Mouse (Mus musculus) urinary bladder, postnatal 36 days (tissue): ENCODE measurements around the gene Rasgef1c.

ENCODE experiments used
- DNase-seq, 2 experiments: peaks; one replicate each; pipeline ENCODE4 v3.0.0; 2022; ENCODE audit warnings: low spot score in 2 of 2, mixed read lengths in 1 of 2

The Rasgef1c gene

GRCm38 (mm10) chr11:49901659-49902458 is at the start of gene Rasgef1c:
Rasgef1c (plus strand) TSS chr11:49901835.
- DNase-seq: peak; percentile 43 to 52

- no peak for DNase-seq
Measured at GRCm38 (mm10) chr11:49855144-49855543, 46.5 kb upstream of the Rasgef1c start.

GRCm38 (mm10) chr11:49861139-49861538 is 40.5 kb upstream of the Rasgef1c start:
- DNase-seq: no peak

GRCm38 (mm10) chr11:49863926-49864325 is 37.7 kb upstream of the Rasgef1c start:
- no peak for DNase-seq

- no peak for DNase-seq
Measured at GRCm38 (mm10) chr11:49867320-49867719, 34.3 kb upstream of the Rasgef1c start.

- DNase-seq: peak in 1 of 2 experiments; percentile 23
Measured at GRCm38 (mm10) chr11:49869762-49870161, 31.9 kb upstream of the Rasgef1c start.

GRCm38 (mm10) chr11:49871914-49872313 is 29.7 kb upstream of the Rasgef1c start:
- DNase-seq: no peak

GRCm38 (mm10) chr11:49872779-49873178 is 28.9 kb upstream of the Rasgef1c start:
- no peak for DNase-seq

- no peak for DNase-seq
Measured at GRCm38 (mm10) chr11:49876948-49877817, 24.5 kb upstream of the Rasgef1c start.

- DNase-seq: no peak
Measured at GRCm38 (mm10) chr11:49879950-49880642, 21.5 kb upstream of the Rasgef1c start.

- no peak for DNase-seq
Measured at GRCm38 (mm10) chr11:49883394-49883793, 18.2 kb upstream of the Rasgef1c start.

- no peak for DNase-seq
Measured at GRCm38 (mm10) chr11:49888469-49888868, 13.2 kb upstream of the Rasgef1c start.

GRCm38 (mm10) chr11:49891993-49892392 is 9.6 kb upstream of the Rasgef1c start:
- no peak for DNase-seq

GRCm38 (mm10) chr11:49893806-49894205 is 7.8 kb upstream of the Rasgef1c start:
- DNase-seq: no peak

GRCm38 (mm10) chr11:49895966-49896590 is 5.6 kb upstream of the Rasgef1c start:
- DNase-seq: no peak

- DNase-seq: no peak
Measured at GRCm38 (mm10) chr11:49900043-49900442, 1.6 kb upstream of the Rasgef1c start.

GRCm38 (mm10) chr11:49900962-49901658 is 525 bp upstream of the Rasgef1c start:
- DNase-seq: no peak

GRCm38 (mm10) chr11:49903333-49903732 is 1.7 kb downstream of the Rasgef1c start:
- DNase-seq: peak; percentile 39 to 58

- no peak for DNase-seq
Measured at GRCm38 (mm10) chr11:49918521-49919180, 17.0 kb downstream of the Rasgef1c start.

- no peak for DNase-seq
Measured at GRCm38 (mm10) chr11:49919304-49919703, 17.7 kb downstream of the Rasgef1c start.
